Comparison of ENCODE assay signal across 8 mouse cellular contexts in genomic region chr7:80025391-80026117, GRCm38 (mm10). TPM values are rescaled to one million over a fixed set of nuclear protein-coding genes. Genes with fewer than 3 reads are reported as not detected.
DNase-seq lines count a peak whose midpoint lies in the region; ATAC-seq lines count a peak whose summit lies in the region.

No protein-coding gene starts in this region.

- H3K4me1 ChIP-seq in megakaryocyte, embryonic 14.5 days, result peaks cover 55% of the 10 kb centered on the region
- H3K4me1 ChIP-seq in intestine, embryonic 15.5 days (replicated peaks), result peaks cover 12% of the 10 kb centered on the region
- peaks cover 21% of the 10 kb centered on the region for H3K4me1 ChIP-seq in neural tube, embryonic 14.5 days (ENCODE audit: control insufficient read depth, insufficient read depth, low read length)

- H3K4me2 ChIP-seq in intestine, embryonic 15.5 days (replicated peaks), result peak overlapping the region; percentile 94
- peak overlapping the region; percentile 91 for H3K4me2 ChIP-seq in neural tube, embryonic 14.5 days (ENCODE audit: low read depth, low read length)

- peak overlapping the region; percentile 99 for H3K27ac ChIP-seq in intestine, embryonic 15.5 days
- H3K27ac ChIP-seq in neural tube, embryonic 14.5 days (ENCODE audit: low read depth, low read length), result peak overlapping the region; percentile 94

- H3K9ac ChIP-seq in intestine, embryonic 15.5 days, result peak overlapping the region; percentile 96
- peak overlapping the region; percentile 93 for H3K9ac ChIP-seq in neural tube, embryonic 14.5 days (replicated peaks; ENCODE audit: low read depth, low read length)

- under 1% methylated on average over 28 of the region's 28 CpGs for WGBS in intestine, embryonic 15.5 days
- WGBS in neural tube, embryonic 14.5 days, result under 1% methylated on average over 28 of the region's 28 CpGs

- H3K4me3 ChIP-seq in megakaryocyte, embryonic 14.5 days (replicated peaks), result peak overlapping the region; percentile 94
- H3K4me3 ChIP-seq in intestine, embryonic 15.5 days (replicated peaks), result peak overlapping the region; percentile 88
- peak overlapping the region; percentile 64 for H3K4me3 ChIP-seq in neural tube, embryonic 14.5 days (ENCODE audit: low read depth, low read length)

- H3K36me3 ChIP-seq in megakaryocyte, embryonic 14.5 days (replicated peaks; ENCODE audit: low read length), result peaks cover 8% of the 10 kb centered on the region
- no peaks in the 10 kb centered on the region for H3K36me3 ChIP-seq in intestine, embryonic 15.5 days
- no peaks in the 10 kb centered on the region for H3K36me3 ChIP-seq in neural tube, embryonic 14.5 days (ENCODE audit: control insufficient read depth, insufficient read depth, low read length)

- ATAC-seq in megakaryocyte, adult 5-6 weeks (ENCODE audit: poor library complexity, severe bottlenecking), result no peak
- ATAC-seq in intestine, embryonic 15.5 days, result peak; percentile 37
- peak; percentile 10; the same call in 1 of the 2 replicates for ATAC-seq in neural tube, embryonic 14.5 days (ENCODE audit: low read depth)

- no peaks in the 10 kb centered on the region for H3K9me3 ChIP-seq in megakaryocyte, embryonic 14.5 days
- no peaks in the 10 kb centered on the region for H3K9me3 ChIP-seq in intestine, embryonic 15.5 days
- H3K9me3 ChIP-seq in neural tube, embryonic 14.5 days (ENCODE audit: control insufficient read depth, low read length), result no peaks in the 10 kb centered on the region

- H3K27me3 ChIP-seq in megakaryocyte, embryonic 14.5 days (replicated peaks), result no peaks in the 10 kb centered on the region
- no peaks in the 10 kb centered on the region for H3K27me3 ChIP-seq in intestine, embryonic 15.5 days (replicated peaks)
- no peaks in the 10 kb centered on the region for H3K27me3 ChIP-seq in neural tube, embryonic 14.5 days (ENCODE audit: control insufficient read depth, insufficient read depth, low read length)

- intact Hi-C loops in left cerebral cortex, postnatal 25 days (cut with DNase I), result loop anchor here (2.0 to 5.0 kb wide), 4 partner anchors 53 to 103 kb away; partner anchors contain the start of genes Ap3s2, Arpin and Idh2

- DNase-seq in cerebellum, adult 9-10 months, result peak; percentile 40
- no peak for DNase-seq in cerebellum, adult 8-10 months
- DNase-seq in cerebellum, postnatal 4 days (ENCODE audit: low spot score in 2 of 2), result no peak
- no peak for DNase-seq in left cerebral cortex, postnatal 25 days (ENCODE audit: low spot score in 2 of 2)

RNA-seq across cellular contexts. Expression of gene Zfp710, which starts 0.9 kb away (rescaled TPM):
- polyA plus RNA-seq in megakaryocyte, embryonic 14.5 days (2012; ENCODE audit: insufficient read depth, low replicate concordance), result 55.0 and 142 TPM in 2 replicates
- total RNA-seq in megakaryocyte, adult 5-6 weeks (2015), result 59.1 and 66.2 TPM in 2 replicates
- total RNA-seq in megakaryocyte, adult 5-6 weeks (2017), result 73.8 and 90.1 TPM in 2 replicates
- polyA plus RNA-seq in intestine, embryonic 15.5 days (2015; fragmentation: Nextera tagmentation; extraction: Ambion mirVana), result 13.5 and 13.6 TPM in 2 replicates
- polyA plus RNA-seq in neural tube, embryonic 14.5 days (2014; fragmentation: Nextera tagmentation; extraction: Ambion mirVana), result 14.0 and 14.1 TPM in 2 replicates
- total RNA-seq in left cerebral cortex, postnatal 25 days (2021), result 10 to 100 TPM; 19.6 to 21.2 TPM
